Mouse (Mus musculus) left cerebral cortex, postnatal 36 days (tissue): ENCODE data around the gene Gm2a. TPM values are rescaled to one million over a fixed set of nuclear protein-coding genes. Genes with fewer than 3 reads are reported as not detected.
A peak's percentile ranks its signal among the peaks of the same experiment; 100 is the strongest.

ENCODE experiments used
- DNase-seq, 2 experiments: peaks; one replicate each; pipeline ENCODE4 v3.0.0; 2021 to 2022; ENCODE audit warnings: low spot score in 2 of 2, mixed read lengths in 1 of 2
- intact Hi-C: fragments of 180-260 bp; cut with DNase I; formaldehyde crosslinking; loops from one replicate; pipeline ENCODE4 v1.15.1; 2025
- total RNA-seq, 2 experiments: library from RNA; stranded (reverse); gene quantifications; 2 replicates each; pipeline ENCODE4 v1.2.3; 2021

The Gm2a gene
- total RNA-seq, 2 experiments from 2014 or later, result 34.3 to 41.6 TPM

- intact Hi-C loops, result no loop called here
Observed at GRCm38 (mm10) chr11:55121430-55121829, 23.5 kb downstream of the Gm2a start.

GRCm38 (mm10) chr11:55126663-55127062 lies 28.7 kb downstream of the Gm2a start:
- intact Hi-C loops, result no loop called here

More at GRCm38 (mm10) chr11:55121430-55121829, 23.5 kb downstream of the Gm2a start:
- no peak for DNase-seq

GRCm38 (mm10) chr11:55127937-55128336 lies 30.0 kb downstream of the Gm2a start:
- intact Hi-C loops, result no loop called here
- no peak for DNase-seq

More at GRCm38 (mm10) chr11:55126663-55127062, 28.7 kb downstream of the Gm2a start:
- no peak for DNase-seq

GRCm38 (mm10) chr11:55128411-55128810 lies 30.5 kb downstream of the Gm2a start:
- no peak for DNase-seq
- intact Hi-C loops, result no loop called here

- DNase-seq, result no peak
- intact Hi-C loops, result no loop called here
Observed at GRCm38 (mm10) chr11:55131077-55131742, 33.3 kb downstream of the Gm2a start.

GRCm38 (mm10) chr11:55131946-55132345 lies 34.0 kb downstream of the Gm2a start:
- intact Hi-C loops, result no loop called here
- no peak for DNase-seq

GRCm38 (mm10) chr11:55133204-55133603 lies 35.3 kb downstream of the Gm2a start:
- intact Hi-C loops, result no loop called here
- no peak for DNase-seq

- intact Hi-C loops, result no loop called here
- DNase-seq, result no peak
Observed at GRCm38 (mm10) chr11:55134407-55134806, 36.5 kb downstream of the Gm2a start.

- DNase-seq, result no peak
- intact Hi-C loops, result no loop called here
Observed at GRCm38 (mm10) chr11:55134871-55135270, 37.0 kb downstream of the Gm2a start.

GRCm38 (mm10) chr11:55136770-55137547 lies 39.0 kb downstream of the Gm2a start:
- no peak for DNase-seq
- intact Hi-C loops, result no loop called here

- no peak for DNase-seq
- intact Hi-C loops, result no loop called here
Observed at GRCm38 (mm10) chr11:55137646-55138045, 39.7 kb downstream of the Gm2a start.

- intact Hi-C loops, result no loop called here
- DNase-seq, result no peak
Observed at GRCm38 (mm10) chr11:55141502-55141901, 43.6 kb downstream of the Gm2a start.

GRCm38 (mm10) chr11:55144011-55144410 lies 46.1 kb downstream of the Gm2a start:
- intact Hi-C loops, result no loop called here
- no peak for DNase-seq

GRCm38 (mm10) chr11:55146855-55147254 lies 48.9 kb downstream of the Gm2a start:
- intact Hi-C loops, result no loop called here
- DNase-seq, result no peak

- intact Hi-C loops, result no loop called here
- no peak for DNase-seq
Observed at GRCm38 (mm10) chr11:55147423-55147822, 49.5 kb downstream of the Gm2a start.

GRCm38 (mm10) chr11:55148461-55148860 lies 50.5 kb downstream of the Gm2a start:
- intact Hi-C loops, result no loop called here

GRCm38 (mm10) chr11:55151608-55152007 lies 53.7 kb downstream of the Gm2a start, which contains the start of gene Slc36a3:
Gene Slc36a3 (minus strand): TSS chr11:55151708.
- intact Hi-C loops, result no loop called here
- no peak for DNase-seq

More at GRCm38 (mm10) chr11:55148461-55148860, 50.5 kb downstream of the Gm2a start:
- no peak for DNase-seq

- intact Hi-C loops, result loop anchor here (5.0 kb wide), 2 partner anchors 67 to 107 kb away; no protein-coding TSS in a partner anchor
Observed at GRCm38 (mm10) chr11:55154398-55155069, 56.6 kb downstream of the Gm2a start.

GRCm38 (mm10) chr11:55155070-55155421 lies 57.1 kb downstream of the Gm2a start:
- intact Hi-C loops, result loop anchor here (5.0 kb wide), 2 partner anchors 68 to 108 kb away; no protein-coding TSS in a partner anchor
- no peak for DNase-seq

More at GRCm38 (mm10) chr11:55154398-55155069, 56.6 kb downstream of the Gm2a start:
- DNase-seq, result no peak

GRCm38 (mm10) chr11:55158785-55159359 lies 61.0 kb downstream of the Gm2a start:
- DNase-seq, result peak; percentile 52 to 78
- intact Hi-C loops, result loop anchor here (5.0 kb wide), 2 partner anchors 72 to 112 kb away; no protein-coding TSS in a partner anchor
